Mouse (Mus musculus) macrophage (primary cell): ENCODE data around the gene Atp11a. TPM values are rescaled to one million over a fixed set of nuclear protein-coding genes. Genes with fewer than 3 reads are reported as not detected.
A peak's percentile ranks its signal among the peaks of the same experiment; 100 is the strongest.

ENCODE experiments used
- H3K27ac ChIP-seq: fragments of 350-480 bp; formaldehyde crosslinking; 2 replicates; pipeline ENCODE4 v1.9.0; 2021
- H3K36me3 ChIP-seq: fragments of 350-480 bp; formaldehyde crosslinking; 2 replicates; pipeline ENCODE4 v1.9.0; 2021; ENCODE audit errors: inconsistent target
- H3K4me3 ChIP-seq: fragments of 350-480 bp; formaldehyde crosslinking; 2 replicates; pipeline ENCODE4 v1.9.0; 2021; ENCODE audit errors: inconsistent target
- H3K79me2 ChIP-seq: fragments of 350-480 bp; formaldehyde crosslinking; 2 replicates; pipeline ENCODE4 v1.9.0; 2021; ENCODE audit errors: inconsistent target
- WGBS: methylation state at CpG from one replicate; pipeline ENCODE4 v1.1.7; 2026; ENCODE audit warnings: inconsistent platforms; ENCODE audit not compliant: missing documents; 5-methylcytosine and 5-hydroxymethylcytosine counted together
- polyA plus RNA-seq: library from polyadenylated mRNA; stranded (reverse); fragments of 250-400 nt; gene quantifications from 3 replicates; pipeline ENCODE4 v1.2.4, GENCODE M21; 2018; ENCODE audit warnings: inconsistent platforms

Atp11a gene
- polyA plus RNA-seq, 1 experiment from 2014 or later: 18.3 TPM

GRCm38 (mm10) chr8:12844347-12844950 is 87.6 kb downstream of the Atp11a start:
- WGBS: 90% methylated on average over 16 of the region's 16 CpGs
- Histone ChIP-seq H3K36me3 (0 out of 2 replicates have a peak, but pooled peaks cover 6% of the 10 kb centered on the region), H3K27ac (no peak overlapping the region), H3K4me3 (no peak overlapping the region), H3K79me2 (no peaks in the 10 kb centered on the region)

- no peaks in the 10 kb centered on the region for H3K79me2 ChIP-seq
- 92% methylated on average over 6 of the region's 6 CpGs for WGBS
- no peak overlapping the region for H3K27ac ChIP-seq
- H3K36me3 ChIP-seq: peaks cover 21% of the 10 kb centered on the region; the same call in 1 of the 2 replicates
- H3K4me3 ChIP-seq: no peak overlapping the region
These were observed 89.6 kb downstream of the Atp11a start for GRCm38 (mm10) chr8:12846447-12846846.

GRCm38 (mm10) chr8:12851241-12851640 is 94.4 kb downstream of the Atp11a start:
- 95% methylated on average over 10 of the region's 10 CpGs for WGBS
- Histone ChIP-seq H3K79me2 (no peaks in the 10 kb centered on the region), H3K4me3 (no peak overlapping the region), H3K36me3 (peaks cover 21% of the 10 kb centered on the region; the same call in 1 of the 2 replicates), H3K27ac (no peak overlapping the region)

GRCm38 (mm10) chr8:12856038-12856437 is 99.2 kb downstream of the Atp11a start:
- Histone ChIP-seq H3K27ac (no peak overlapping the region), H3K36me3 (peaks cover 8% of the 10 kb centered on the region; the same call in 1 of the 2 replicates), H3K79me2 (no peaks in the 10 kb centered on the region), H3K4me3 (no peak overlapping the region)
- WGBS: 88% methylated on average over 15 of the region's 15 CpGs

GRCm38 (mm10) chr8:12863061-12863460 is 106.2 kb downstream of the Atp11a start:
- Histone ChIP-seq H3K79me2 (no peaks in the 10 kb centered on the region), H3K4me3 (no peak overlapping the region), H3K27ac (no peak overlapping the region), H3K36me3 (peaks cover 20% of the 10 kb centered on the region; the same call in 1 of the 2 replicates)
- 96% methylated on average over 3 of the region's 3 CpGs for WGBS

GRCm38 (mm10) chr8:12863608-12864007 is 106.8 kb downstream of the Atp11a start:
- H3K79me2 ChIP-seq: no peaks in the 10 kb centered on the region
- no peak overlapping the region for H3K27ac ChIP-seq
- H3K4me3 ChIP-seq: no peak overlapping the region
- 94% methylated on average over 14 of the region's 14 CpGs for WGBS
- peaks cover 20% of the 10 kb centered on the region; the same call in 1 of the 2 replicates for H3K36me3 ChIP-seq

GRCm38 (mm10) chr8:12865790-12866189 is 109.0 kb downstream of the Atp11a start:
- Histone ChIP-seq H3K4me3 (no peak overlapping the region), H3K79me2 (no peaks in the 10 kb centered on the region), H3K27ac (no peak overlapping the region), H3K36me3 (peaks cover 14% of the 10 kb centered on the region; the same call in 1 of the 2 replicates)
- 94% methylated on average over 6 of the region's 6 CpGs for WGBS

GRCm38 (mm10) chr8:12869661-12870060 is 112.8 kb downstream of the Atp11a start:
- 87% methylated on average over 3 of the region's 3 CpGs for WGBS
- no peaks in the 10 kb centered on the region for H3K79me2 ChIP-seq
- no peak overlapping the region for H3K27ac ChIP-seq

GRCm38 (mm10) chr8:12870656-12871055 is 113.8 kb downstream of the Atp11a start:
- Histone ChIP-seq H3K79me2 (no peaks in the 10 kb centered on the region), H3K4me3 (no peak overlapping the region), H3K27ac (no peak overlapping the region), H3K36me3 (no peaks in the 10 kb centered on the region)
- WGBS: 88% methylated on average over 3 of the region's 5 CpGs

More at GRCm38 (mm10) chr8:12869661-12870060, 112.8 kb downstream of the Atp11a start:
- 0 out of 2 replicates have a peak, but pooled peaks cover 8% of the 10 kb centered on the region for H3K36me3 ChIP-seq
- no peak overlapping the region for H3K4me3 ChIP-seq

- Histone ChIP-seq H3K36me3 (no peaks in the 10 kb centered on the region), H3K4me3 (no peak overlapping the region), H3K79me2 (no peaks in the 10 kb centered on the region), H3K27ac (no peak overlapping the region)
- WGBS: 75% methylated on average over 5 of the region's 5 CpGs
These were observed 114.6 kb downstream of the Atp11a start for GRCm38 (mm10) chr8:12871461-12871860.

GRCm38 (mm10) chr8:12872983-12873356 is 116.2 kb downstream of the Atp11a start:
- peak overlapping the region; percentile 14; the same call in 1 of the 2 replicates for H3K4me3 ChIP-seq
- no peak overlapping the region for H3K27ac ChIP-seq
- no peaks in the 10 kb centered on the region for H3K79me2 ChIP-seq
- H3K36me3 ChIP-seq: no peaks in the 10 kb centered on the region
- WGBS: 7% methylated on average over 8 of the region's 9 CpGs

GRCm38 (mm10) chr8:12873357-12874046 is 116.7 kb downstream of the Atp11a start, which contains the start of gene Mcf2l:
Gene Mcf2l, plus strand, starts transcription at chr8:12873806.
- H3K27ac ChIP-seq: no peak within 1 kb of the TSS
- WGBS: 4% methylated on average over 30 of the region's 30 CpGs
- H3K79me2 ChIP-seq: no peaks in the 10 kb centered on the region
- peak within 1 kb of the TSS; percentile 14; the same call in 1 of the 2 replicates for H3K4me3 ChIP-seq
- H3K36me3 ChIP-seq: no peaks in the 10 kb centered on the region

GRCm38 (mm10) chr8:12874194-12874791 is 117.5 kb downstream of the Atp11a start:
- Histone ChIP-seq H3K79me2 (no peaks in the 10 kb centered on the region), H3K4me3 (peak overlapping the region; percentile 14; the same call in 1 of the 2 replicates), H3K36me3 (no peaks in the 10 kb centered on the region), H3K27ac (no peak overlapping the region)
- 72% methylated on average over 8 of the region's 8 CpGs for WGBS

GRCm38 (mm10) chr8:12874971-12875370 is 118.2 kb downstream of the Atp11a start:
- Histone ChIP-seq H3K79me2 (no peaks in the 10 kb centered on the region), H3K4me3 (no peak overlapping the region), H3K27ac (no peak overlapping the region), H3K36me3 (no peaks in the 10 kb centered on the region)
- 90% methylated on average over 4 of the region's 4 CpGs for WGBS

GRCm38 (mm10) chr8:12877126-12877525 is 120.3 kb downstream of the Atp11a start:
- Histone ChIP-seq H3K4me3 (no peak overlapping the region), H3K27ac (no peak overlapping the region), H3K79me2 (no peaks in the 10 kb centered on the region)

More at GRCm38 (mm10) chr8:12877126-12877525, 120.3 kb downstream of the Atp11a start:
- no peaks in the 10 kb centered on the region for H3K36me3 ChIP-seq
- WGBS: 65% methylated on average over 6 of the region's 6 CpGs
